Mouse (Mus musculus): Measurements from ENCODE around the gene Ccdc24. TPM values are rescaled to one million over a fixed set of nuclear protein-coding genes. Genes with fewer than 3 reads are reported as not detected.

Ccdc24 gene
- polyA plus RNA-seq, 1 experiment: 0.81 TPM

GRCm38 (mm10) chr4:117836204-117836767 lies 36.1 kb downstream of the Ccdc24 start:
- Histone ChIP-seq H3K27me3 (ENCODE audit: control insufficient read depth, insufficient read depth, low read length) (no peaks in the 10 kb centered on the region), H3K4me3 (ENCODE audit: control insufficient read depth, insufficient read depth, low read length) (peak overlapping the region; percentile 83), H3K27ac (ENCODE audit: control insufficient read depth, insufficient read depth, low read length) (no peak overlapping the region), H3K4me1 (replicated peaks; ENCODE audit: control insufficient read depth, insufficient read depth, low read length) (peaks cover 9% of the 10 kb centered on the region; the same call in 1 of the 2 replicates), H3K36me3 (ENCODE audit: control insufficient read depth, insufficient read depth, low read length) (no peaks in the 10 kb centered on the region)
- TF ChIP-seq POLR2A (IDR thresholded peaks at IDR 0.05; ENCODE audit: control insufficient read depth, extremely low read depth, insufficient read depth, low read length, poor library complexity) (no peak), CTCF (IDR thresholded peaks at IDR 0.05; ENCODE audit: borderline replicate concordance, control insufficient read depth, extremely low read depth, insufficient read depth, low read length, poor library complexity) (no peak)
- peak; percentile 88 for DNase-seq
- under 1% methylated on average over 48 of the region's 48 CpGs for WGBS

- TF ChIP-seq POLR2A (IDR thresholded peaks at IDR 0.05; ENCODE audit: control insufficient read depth, extremely low read depth, insufficient read depth, low read length, poor library complexity) (no peak), CTCF (IDR thresholded peaks at IDR 0.05; ENCODE audit: borderline replicate concordance, control insufficient read depth, extremely low read depth, insufficient read depth, low read length, poor library complexity) (no peak)
- no peak for DNase-seq
- Histone ChIP-seq H3K4me3 (ENCODE audit: control insufficient read depth, insufficient read depth, low read length) (peak overlapping the region; percentile 83), H3K36me3 (ENCODE audit: control insufficient read depth, insufficient read depth, low read length) (no peaks in the 10 kb centered on the region), H3K27me3 (ENCODE audit: control insufficient read depth, insufficient read depth, low read length) (no peaks in the 10 kb centered on the region), H3K27ac (ENCODE audit: control insufficient read depth, insufficient read depth, low read length) (no peak overlapping the region), H3K4me1 (replicated peaks; ENCODE audit: control insufficient read depth, insufficient read depth, low read length) (peaks cover 9% of the 10 kb centered on the region; the same call in 1 of the 2 replicates)
- 1% methylated on average over 59 of the region's 60 CpGs for WGBS
These were observed 36.7 kb downstream of the Ccdc24 start for GRCm38 (mm10) chr4:117835531-117836111.

DNA sequence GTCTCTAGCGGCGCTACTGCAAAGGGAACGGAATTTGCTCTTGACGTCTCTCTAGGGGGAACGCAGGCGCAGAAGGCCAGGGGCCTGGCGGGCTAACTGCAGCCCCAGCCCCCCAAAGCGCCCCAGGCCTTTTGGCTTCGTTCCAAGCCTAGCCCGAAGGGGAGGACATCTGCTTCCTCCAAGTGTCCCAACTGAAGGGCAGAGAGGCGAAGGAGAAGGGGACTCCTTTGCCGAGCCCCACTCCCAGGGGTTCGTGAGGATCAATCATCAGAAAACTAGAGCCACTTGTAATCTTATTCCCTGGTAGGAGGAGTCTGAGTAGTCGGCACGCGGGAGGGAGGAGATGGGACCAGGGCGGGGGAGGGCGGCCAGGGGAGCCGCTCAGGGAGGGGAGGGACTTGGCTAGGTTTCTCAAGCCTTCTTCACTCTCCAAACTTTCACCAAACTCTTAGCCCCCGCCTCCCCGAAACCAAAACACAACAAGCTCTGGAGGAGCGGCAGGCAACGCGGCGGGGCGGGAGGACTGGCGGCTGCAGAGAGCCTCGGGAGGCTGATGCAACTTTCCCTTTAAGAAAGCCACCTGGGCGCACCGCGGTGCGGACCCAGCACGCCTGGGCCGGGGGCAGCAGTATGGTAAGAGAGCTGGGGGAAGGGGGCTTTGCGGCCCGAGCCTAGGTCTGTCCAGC lies 37.4 kb downstream of the Ccdc24 start:
- TF ChIP-seq CTCF (IDR thresholded peaks at IDR 0.05; ENCODE audit: borderline replicate concordance, control insufficient read depth, extremely low read depth, insufficient read depth, low read length, poor library complexity) (no peak), POLR2A (IDR thresholded peaks at IDR 0.05; ENCODE audit: control insufficient read depth, extremely low read depth, insufficient read depth, low read length, poor library complexity) (no peak)
- Histone ChIP-seq H3K27ac (ENCODE audit: control insufficient read depth, insufficient read depth, low read length) (no peak overlapping the region), H3K27me3 (ENCODE audit: control insufficient read depth, insufficient read depth, low read length) (no peaks in the 10 kb centered on the region; the same call in 1 of the 2 replicates), H3K36me3 (ENCODE audit: control insufficient read depth, insufficient read depth, low read length) (no peaks in the 10 kb centered on the region), H3K4me3 (ENCODE audit: control insufficient read depth, insufficient read depth, low read length) (peak overlapping the region; percentile 83), H3K4me1 (replicated peaks; ENCODE audit: control insufficient read depth, insufficient read depth, low read length) (peaks cover 9% of the 10 kb centered on the region; the same call in 1 of the 2 replicates)
- WGBS: 5% methylated on average over 34 of the region's 36 CpGs
- DNase-seq: peak; percentile 30

- DNase-seq: no peak
- no peaks in the 10 kb centered on the region for H3K36me3 ChIP-seq (ENCODE audit: control insufficient read depth, insufficient read depth, low read length)
- no peak for TF ChIP-seq CTCF (IDR thresholded peaks at IDR 0.05; ENCODE audit: borderline replicate concordance, control insufficient read depth, extremely low read depth, insufficient read depth, low read length, poor library complexity)
- no peak for TF ChIP-seq POLR2A (IDR thresholded peaks at IDR 0.05; ENCODE audit: control insufficient read depth, extremely low read depth, insufficient read depth, low read length, poor library complexity)
- H3K4me1 ChIP-seq (replicated peaks; ENCODE audit: control insufficient read depth, insufficient read depth, low read length): peaks cover 9% of the 10 kb centered on the region; the same call in 1 of the 2 replicates
- no peak within 1 kb of the TSS for H3K27ac ChIP-seq (ENCODE audit: control insufficient read depth, insufficient read depth, low read length)
- WGBS: 52% methylated on average over 3 of the region's 3 CpGs
- H3K27me3 ChIP-seq (ENCODE audit: control insufficient read depth, insufficient read depth, low read length): no peaks in the 10 kb centered on the region; the same call in 1 of the 2 replicates
- H3K4me3 ChIP-seq (ENCODE audit: control insufficient read depth, insufficient read depth, low read length): peak within 1 kb of the TSS; percentile 83
These were observed 37.9 kb downstream of the Ccdc24 start, which contains the start of gene Slc6a9 for GRCm38 (mm10) chr4:117834457-117834844. TSS of gene Slc6a9 (plus strand) at chr4:117834506.

GRCm38 (mm10) chr4:117831920-117832691 lies 40.3 kb downstream of the Ccdc24 start:
- Histone ChIP-seq H3K27me3 (ENCODE audit: control insufficient read depth, insufficient read depth, low read length) (no peaks in the 10 kb centered on the region; the same call in 1 of the 2 replicates), H3K36me3 (ENCODE audit: control insufficient read depth, insufficient read depth, low read length) (no peaks in the 10 kb centered on the region), H3K27ac (ENCODE audit: control insufficient read depth, insufficient read depth, low read length) (no peak overlapping the region), H3K4me3 (ENCODE audit: control insufficient read depth, insufficient read depth, low read length) (no peak overlapping the region), H3K4me1 (replicated peaks; ENCODE audit: control insufficient read depth, insufficient read depth, low read length) (peaks cover 9% of the 10 kb centered on the region; the same call in 1 of the 2 replicates)
- DNase-seq: no peak
- 53% methylated on average over 9 of the region's 9 CpGs for WGBS
- no peak for TF ChIP-seq CTCF (IDR thresholded peaks at IDR 0.05; ENCODE audit: borderline replicate concordance, control insufficient read depth, extremely low read depth, insufficient read depth, low read length, poor library complexity)
- TF ChIP-seq POLR2A (IDR thresholded peaks at IDR 0.05; ENCODE audit: control insufficient read depth, extremely low read depth, insufficient read depth, low read length, poor library complexity): no peak

- peaks cover 9% of the 10 kb centered on the region; the same call in 1 of the 2 replicates for H3K4me1 ChIP-seq (replicated peaks; ENCODE audit: control insufficient read depth, insufficient read depth, low read length)
- no peaks in the 10 kb centered on the region; the same call in 1 of the 2 replicates for H3K27me3 ChIP-seq (ENCODE audit: control insufficient read depth, insufficient read depth, low read length)
- H3K27ac ChIP-seq (ENCODE audit: control insufficient read depth, insufficient read depth, low read length): no peak overlapping the region
- H3K36me3 ChIP-seq (ENCODE audit: control insufficient read depth, insufficient read depth, low read length): no peaks in the 10 kb centered on the region
- DNase-seq: no peak
- no peak overlapping the region for H3K4me3 ChIP-seq (ENCODE audit: control insufficient read depth, insufficient read depth, low read length)
- WGBS: 91% methylated on average over 2 of the region's 2 CpGs
- TF ChIP-seq CTCF (IDR thresholded peaks at IDR 0.05; ENCODE audit: borderline replicate concordance, control insufficient read depth, extremely low read depth, insufficient read depth, low read length, poor library complexity) (no peak), POLR2A (IDR thresholded peaks at IDR 0.05; ENCODE audit: control insufficient read depth, extremely low read depth, insufficient read depth, low read length, poor library complexity) (no peak)
These were observed 40.9 kb downstream of the Ccdc24 start for GRCm38 (mm10) chr4:117831499-117831898.

All from thymus, adult 2 months (tissue).